Mouse (Mus musculus): ENCODE measurements around the gene Rprm. TPM values are rescaled to one million over a fixed set of nuclear protein-coding genes. Genes with fewer than 3 reads are reported as not detected.

Rprm gene
- polyA plus RNA-seq (2015; fragmentation: Nextera tagmentation; extraction: Ambion mirVana): not detected in 2 replicates

DNA sequence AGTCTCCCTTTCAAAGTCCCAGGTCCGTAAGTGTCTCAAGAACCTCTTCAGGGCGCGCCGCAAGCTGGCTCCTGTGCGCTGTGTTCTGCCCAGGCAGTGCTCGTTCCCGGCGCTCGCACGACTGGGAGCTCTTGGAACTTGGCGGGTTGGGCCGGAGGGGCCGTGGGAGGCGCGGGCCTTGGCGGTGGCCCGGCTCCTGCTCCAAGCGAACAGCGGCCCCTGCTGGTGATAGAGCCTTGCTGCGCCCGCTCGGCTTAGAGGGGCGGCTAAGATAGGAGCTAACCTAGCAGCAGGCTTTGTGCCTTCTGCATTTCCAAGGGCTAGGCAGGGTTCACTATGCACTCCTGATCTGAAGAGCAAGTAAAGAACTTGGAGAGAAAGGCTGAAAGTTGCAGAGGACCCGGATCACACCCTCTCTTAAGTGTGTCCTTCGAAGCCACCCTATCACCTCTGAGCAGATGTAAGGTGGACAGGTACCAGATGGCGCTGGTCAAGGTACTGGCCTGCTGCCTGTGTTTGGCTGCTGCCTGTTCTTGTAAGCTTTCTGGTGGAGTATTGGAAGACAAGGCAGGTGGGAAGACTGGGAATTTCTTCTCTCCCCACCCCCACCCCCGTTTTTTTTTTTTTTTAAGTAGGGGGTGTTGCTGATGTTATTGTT is at the start of gene Rprm:
Gene Rprm (minus strand): TSS at position 123 of the 658 bp plus-strand sequence.
- H3K9me3 ChIP-seq (ENCODE audit: low read length): no peaks in the 10 kb centered on the region
- H3K27me3 ChIP-seq (ENCODE audit: insufficient read depth, low read length): peaks cover 33% of the 10 kb centered on the region
- TF ChIP-seq CTCF (IDR thresholded peaks at IDR 0.05; ENCODE audit: low read depth) (peak; percentile 88), EP300 (IDR thresholded peaks at IDR 0.05; ENCODE audit: low read depth) (no peak)
- H3K36me3 ChIP-seq (replicated peaks; ENCODE audit: insufficient read depth, low read length): no peaks in the 10 kb centered on the region
- peaks cover 5% of the 10 kb centered on the region; the same call in 1 of the 2 replicates for H3K4me1 ChIP-seq (ENCODE audit: insufficient read depth)
- H3K4me3 ChIP-seq (ENCODE audit: low read depth, low read length): peak within 1 kb of the TSS; percentile 34
- WGBS (ENCODE audit: insufficient replicate concordance): 5% methylated on average over 27 of the region's 27 CpGs
- no peak within 1 kb of the TSS for H3K9ac ChIP-seq (replicated peaks)
- peak; percentile 87 for ATAC-seq
- H3K4me2 ChIP-seq (ENCODE audit: low read depth, low read length): peak within 1 kb of the TSS; percentile 62
- no peak within 1 kb of the TSS for H3K27ac ChIP-seq (ENCODE audit: low read depth)
- DNase-seq: peak; percentile 83

DNA sequence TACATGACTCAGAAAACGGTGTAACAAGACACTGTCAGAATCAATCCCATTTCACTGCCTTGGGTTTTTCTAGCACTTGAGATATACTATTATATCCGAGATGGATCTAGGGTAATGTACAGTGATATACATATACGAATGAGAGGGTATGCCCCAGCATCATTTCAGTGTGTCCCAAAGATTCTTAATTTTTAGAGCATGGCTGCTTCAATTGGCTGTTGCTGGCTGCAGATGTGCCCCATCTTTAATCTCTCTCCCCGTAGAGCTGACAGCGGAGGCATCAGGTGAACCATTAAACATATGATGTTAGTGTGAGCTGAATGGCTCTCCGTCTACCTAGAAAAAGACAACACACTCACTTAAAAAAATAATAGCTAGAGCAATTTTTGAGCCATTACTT is 34.0 kb upstream of the Rprm start:
- Histone ChIP-seq H3K36me3 (replicated peaks; ENCODE audit: insufficient read depth, low read length) (no peaks in the 10 kb centered on the region), H3K9ac (replicated peaks) (no peak overlapping the region), H3K9me3 (ENCODE audit: low read length) (no peaks in the 10 kb centered on the region), H3K27me3 (ENCODE audit: insufficient read depth, low read length) (no peaks in the 10 kb centered on the region), H3K4me2 (ENCODE audit: low read depth, low read length) (no peak overlapping the region), H3K27ac (ENCODE audit: low read depth) (no peak overlapping the region), H3K4me3 (ENCODE audit: low read depth, low read length) (no peak overlapping the region), H3K4me1 (ENCODE audit: insufficient read depth) (no peaks in the 10 kb centered on the region)
- DNase-seq (no peak), ATAC-seq (no peak)
- TF ChIP-seq CTCF (IDR thresholded peaks at IDR 0.05; ENCODE audit: low read depth) (no peak), EP300 (IDR thresholded peaks at IDR 0.05; ENCODE audit: low read depth) (no peak)
- 74% methylated on average over 6 of the region's 6 CpGs for WGBS (ENCODE audit: insufficient replicate concordance)

DNA sequence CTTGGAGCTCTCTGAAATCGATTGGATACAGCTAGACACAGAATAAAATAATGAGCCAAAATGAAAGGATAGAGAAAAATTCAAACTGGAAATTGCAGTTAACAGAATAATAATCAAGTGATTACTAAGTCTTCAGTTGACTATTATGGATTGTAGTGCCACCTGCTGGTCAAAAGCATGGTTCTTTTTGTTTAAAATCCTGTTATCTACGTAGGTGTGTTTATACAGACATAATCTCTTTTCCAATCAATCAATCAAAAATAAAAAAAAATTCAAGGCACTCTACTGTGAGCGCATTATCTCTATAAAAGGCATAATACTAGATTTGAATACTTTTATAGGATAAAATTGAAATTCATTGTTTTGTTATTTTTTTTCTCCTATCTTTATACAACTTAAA is 33.5 kb upstream of the Rprm start:
- H3K9me3 ChIP-seq (ENCODE audit: low read length): no peaks in the 10 kb centered on the region
- WGBS (ENCODE audit: insufficient replicate concordance): 21% methylated on average over 3 of the region's 3 CpGs
- no peak overlapping the region for H3K27ac ChIP-seq (ENCODE audit: low read depth)
- no peaks in the 10 kb centered on the region for H3K36me3 ChIP-seq (replicated peaks; ENCODE audit: insufficient read depth, low read length)
- H3K4me2 ChIP-seq (ENCODE audit: low read depth, low read length): no peak overlapping the region
- no peak overlapping the region for H3K9ac ChIP-seq (replicated peaks)
- no peak overlapping the region for H3K4me3 ChIP-seq (ENCODE audit: low read depth, low read length)
- no peak for TF ChIP-seq EP300 (IDR thresholded peaks at IDR 0.05; ENCODE audit: low read depth)
- TF ChIP-seq CTCF (IDR thresholded peaks at IDR 0.05; ENCODE audit: low read depth): peak; percentile 54
- ATAC-seq: no peak
- no peaks in the 10 kb centered on the region for H3K27me3 ChIP-seq (ENCODE audit: insufficient read depth, low read length)
- H3K4me1 ChIP-seq (ENCODE audit: insufficient read depth): no peaks in the 10 kb centered on the region
- no peak for DNase-seq

DNA sequence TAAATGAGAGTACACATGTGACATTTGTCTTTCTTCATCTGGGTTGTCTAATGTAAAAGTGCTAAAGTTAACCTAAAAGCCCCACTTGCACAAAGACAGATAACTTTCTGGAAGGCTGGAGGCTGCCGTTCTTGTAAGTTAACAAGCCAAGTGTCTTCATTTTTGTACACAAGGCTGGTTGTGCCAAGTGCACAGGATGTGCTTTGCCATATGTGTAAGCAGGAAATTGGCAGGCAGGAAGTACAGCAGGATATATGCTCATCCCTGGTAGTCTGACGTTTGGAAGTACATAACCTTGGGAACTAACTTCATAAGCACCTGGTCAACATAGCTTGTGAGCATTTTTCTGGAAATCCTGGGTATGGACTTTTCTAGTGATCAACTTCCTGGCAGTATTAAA is 25.9 kb upstream of the Rprm start:
- H3K4me2 ChIP-seq (ENCODE audit: low read depth, low read length): no peak overlapping the region
- no peaks in the 10 kb centered on the region for H3K27me3 ChIP-seq (ENCODE audit: insufficient read depth, low read length)
- ATAC-seq: no peak
- DNase-seq: no peak
- TF ChIP-seq CTCF (IDR thresholded peaks at IDR 0.05; ENCODE audit: low read depth) (no peak), EP300 (IDR thresholded peaks at IDR 0.05; ENCODE audit: low read depth) (no peak)
- no peak overlapping the region for H3K9ac ChIP-seq (replicated peaks)
- H3K4me1 ChIP-seq (ENCODE audit: insufficient read depth): no peaks in the 10 kb centered on the region
- no peaks in the 10 kb centered on the region for H3K9me3 ChIP-seq (ENCODE audit: low read length)
- no peak overlapping the region for H3K4me3 ChIP-seq (ENCODE audit: low read depth, low read length)
- 46% methylated on average over 2 of the region's 2 CpGs for WGBS (ENCODE audit: insufficient replicate concordance)
- H3K36me3 ChIP-seq (replicated peaks; ENCODE audit: insufficient read depth, low read length): no peaks in the 10 kb centered on the region
- no peak overlapping the region for H3K27ac ChIP-seq (ENCODE audit: low read depth)

DNA sequence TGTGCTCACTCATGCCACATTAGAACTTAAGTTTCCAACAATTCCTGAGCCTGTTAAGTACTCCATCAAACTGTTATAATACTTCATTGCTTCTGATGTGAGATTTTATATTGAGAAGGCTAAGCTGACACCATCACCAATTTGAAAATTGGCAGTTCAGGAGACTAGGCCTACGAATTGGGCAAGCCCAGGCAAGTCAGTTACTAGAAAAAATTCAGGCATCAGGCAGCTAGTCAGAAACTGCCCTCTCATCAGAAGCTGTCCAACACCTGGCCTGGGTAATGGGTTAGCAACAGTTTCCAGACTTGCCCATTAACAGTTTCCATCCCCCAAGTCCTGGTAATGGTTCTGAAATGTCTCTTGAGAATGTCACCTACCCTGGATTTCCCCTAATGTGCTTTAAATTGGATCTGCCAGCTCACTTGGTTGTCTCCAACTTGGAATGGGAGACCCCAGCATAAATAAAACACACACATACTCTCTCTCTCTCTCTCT is 20.9 kb upstream of the Rprm start:
- Histone ChIP-seq H3K36me3 (replicated peaks; ENCODE audit: insufficient read depth, low read length) (no peaks in the 10 kb centered on the region), H3K27me3 (ENCODE audit: insufficient read depth, low read length) (no peaks in the 10 kb centered on the region), H3K4me2 (ENCODE audit: low read depth, low read length) (no peak overlapping the region), H3K9me3 (ENCODE audit: low read length) (no peaks in the 10 kb centered on the region), H3K4me1 (ENCODE audit: insufficient read depth) (no peaks in the 10 kb centered on the region), H3K4me3 (ENCODE audit: low read depth, low read length) (no peak overlapping the region), H3K27ac (ENCODE audit: low read depth) (no peak overlapping the region), H3K9ac (replicated peaks) (no peak overlapping the region)
- TF ChIP-seq EP300 (IDR thresholded peaks at IDR 0.05; ENCODE audit: low read depth) (no peak), CTCF (IDR thresholded peaks at IDR 0.05; ENCODE audit: low read depth) (no peak)
- ATAC-seq (no peak), DNase-seq (no peak)
- 53% methylated on average over 1 of the region's 1 CpGs for WGBS (ENCODE audit: insufficient replicate concordance)

DNA sequence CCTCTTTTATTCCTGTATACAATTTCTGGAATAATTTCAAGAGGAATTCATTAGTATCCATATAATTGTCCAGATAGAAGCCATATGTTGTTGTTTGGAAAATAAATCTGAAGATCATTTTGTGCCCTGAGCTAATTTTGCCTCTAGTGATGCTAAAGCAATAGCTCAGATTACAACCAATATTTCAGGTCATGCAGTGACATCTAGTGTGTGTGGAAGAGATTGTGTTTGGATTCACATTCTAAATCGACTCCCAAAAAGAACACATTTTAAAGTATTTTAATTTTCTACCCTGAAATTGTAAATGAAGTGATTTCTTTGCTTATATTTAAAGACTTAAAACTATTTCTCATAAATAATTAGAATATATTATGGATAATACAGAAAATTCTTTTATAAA is 14.6 kb upstream of the Rprm start:
- Histone ChIP-seq H3K9ac (replicated peaks) (no peak overlapping the region), H3K4me1 (ENCODE audit: insufficient read depth) (no peaks in the 10 kb centered on the region), H3K27me3 (ENCODE audit: insufficient read depth, low read length) (no peaks in the 10 kb centered on the region), H3K27ac (ENCODE audit: low read depth) (no peak overlapping the region), H3K4me2 (ENCODE audit: low read depth, low read length) (no peak overlapping the region), H3K9me3 (ENCODE audit: low read length) (no peaks in the 10 kb centered on the region), H3K36me3 (replicated peaks; ENCODE audit: insufficient read depth, low read length) (no peaks in the 10 kb centered on the region), H3K4me3 (ENCODE audit: low read depth, low read length) (no peak overlapping the region)
- DNase-seq (no peak), ATAC-seq (no peak)
- 63% methylated on average over 1 of the region's 1 CpGs for WGBS (ENCODE audit: insufficient replicate concordance)
- TF ChIP-seq EP300 (IDR thresholded peaks at IDR 0.05; ENCODE audit: low read depth) (no peak), CTCF (IDR thresholded peaks at IDR 0.05; ENCODE audit: low read depth) (no peak)

Measured in liver, postnatal 0 days (tissue).